Mouse (Mus musculus) midbrain, embryonic 16.5 days (tissue): ENCODE measurements around the gene Gnpda2. TPM values are rescaled to one million over a fixed set of nuclear protein-coding genes. Genes with fewer than 3 reads are reported as not detected.
A peak's percentile ranks its signal among the peaks of the same experiment; 100 is the strongest.

Source experiments
- ATAC-seq: fragments of 200-750 bp; cut with Nextera tagmentation; 2 replicates; pipeline ENCODE4 v1.8.0; 2017; ENCODE audit warnings: moderate TSS enrichment
- H3K27ac ChIP-seq: fragments of 300-500 bp; sonication (generic); 2 replicates; pipeline ENCODE4 v1.5.1; 2014; ENCODE audit warnings: mild to moderate bottlenecking, low read length, mixed read lengths
- H3K27me3 ChIP-seq: fragments of 300-500 bp; sonication (generic); 2 replicates; pipeline ENCODE4 v1.6.1; 2014; ENCODE audit warnings: low read depth, low read length, mixed read lengths; ENCODE audit not compliant: control insufficient read depth, insufficient read depth
- H3K36me3 ChIP-seq: fragments of 300-500 bp; sonication (generic); 2 replicates; pipeline ENCODE4 v1.6.1; 2014; ENCODE audit warnings: mild to moderate bottlenecking, low read length, moderate library complexity, mixed read lengths; ENCODE audit not compliant: control insufficient read depth, insufficient read depth
- H3K4me1 ChIP-seq: fragments of 300-500 bp; sonication (generic); 2 replicates; pipeline ENCODE4 v1.6.1; 2014; ENCODE audit warnings: mild to moderate bottlenecking, low read length, mixed read lengths; ENCODE audit not compliant: control insufficient read depth, insufficient read depth
- H3K4me2 ChIP-seq: fragments of 300-500 bp; sonication (generic); 2 replicates; pipeline ENCODE4 v1.6.1; 2014; ENCODE audit warnings: mild to moderate bottlenecking, low read length, mixed read lengths
- H3K4me3 ChIP-seq: fragments of 300-500 bp; sonication (generic); 2 replicates; pipeline ENCODE4 v1.5.1; 2014; ENCODE audit warnings: low read depth, mild to moderate bottlenecking, low read length, moderate library complexity, mixed read lengths
- H3K9ac ChIP-seq: fragments of 300-500 bp; sonication (generic); 2 replicates; pipeline ENCODE4 v1.6.1; 2014; ENCODE audit warnings: low read depth, low read length, mixed read lengths
- H3K9me3 ChIP-seq: fragments of 300-500 bp; sonication (generic); replicated peaks from 2 replicates; pipeline ENCODE4 v1.6.1; 2014; ENCODE audit warnings: mild to moderate bottlenecking, low read length, mixed read lengths; ENCODE audit not compliant: control insufficient read depth, poor library complexity, severe bottlenecking
- WGBS: fragments of 180-500 bp; shearing (Covaris S2); extraction: QIAGEN DNeasy Blood & Tissue Kit; methylation state at CpG from one replicate; pipeline ENCODE4 v1.1.7; 2014; 5-methylcytosine and 5-hydroxymethylcytosine counted together
- polyA plus RNA-seq: library from polyadenylated mRNA; unstranded; fragments of >200 nt; fragmentation: Nextera tagmentation; extraction: Ambion mirVana; gene quantifications from 2 replicates; pipeline ENCODE4 v1.2.1, GENCODE M21; 2015

Gene Gnpda2
- 27.1 and 32.9 TPM in 2 replicates for polyA plus RNA-seq

DNA sequence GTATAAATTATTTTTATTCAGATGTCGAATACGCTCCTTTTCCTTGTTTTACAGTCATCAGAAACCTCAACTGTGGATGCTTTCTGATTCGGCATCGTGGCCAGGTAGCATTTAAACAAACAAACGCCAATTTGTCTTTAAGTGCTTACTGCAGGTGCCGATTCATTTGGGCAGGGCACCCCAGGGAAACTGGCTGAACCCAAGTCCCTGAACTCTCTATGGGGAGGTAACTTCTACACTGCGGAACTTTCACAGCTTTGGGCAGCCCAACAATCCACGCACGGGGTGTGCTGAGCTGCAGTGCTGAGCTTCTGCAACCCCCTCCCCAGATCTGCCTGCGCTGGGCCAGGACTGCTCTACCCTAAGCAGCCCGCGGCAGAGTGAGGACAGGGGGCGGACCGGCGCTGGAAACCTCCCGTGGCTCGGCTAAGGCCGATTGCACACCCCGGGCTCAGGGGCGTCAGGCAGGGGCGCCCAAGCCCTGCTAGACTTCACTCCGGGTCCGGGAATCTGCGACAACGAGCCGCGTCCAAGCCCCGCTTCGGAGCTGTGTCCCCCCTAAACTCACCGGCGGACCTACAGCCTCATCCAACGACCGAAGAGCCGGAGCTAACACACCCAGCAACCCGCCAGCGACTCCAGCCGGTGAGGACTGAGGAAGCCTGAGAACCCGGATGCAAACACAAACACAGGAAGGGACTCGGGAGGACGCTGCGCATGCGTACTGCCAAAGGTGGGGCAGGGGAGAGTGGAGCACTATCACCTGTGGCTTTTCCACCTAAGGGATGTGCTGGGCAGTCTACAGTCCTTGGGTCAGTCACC, at the start of gene Gnpda2:
Gene Gnpda2, minus strand, starts transcription at position 701 of the 822 bp plus-strand sequence.
- peaks cover 10% of the 10 kb centered on the region for H3K4me1 ChIP-seq
- peak within 1 kb of the TSS; percentile 86 for H3K9ac ChIP-seq
- ATAC-seq = peak; percentile 97
- 0 out of 2 replicates have a peak, but pooled peaks cover 2% of the 10 kb centered on the region for H3K36me3 ChIP-seq
- H3K4me3 ChIP-seq = peak within 1 kb of the TSS; percentile 73
- H3K4me2 ChIP-seq = peak within 1 kb of the TSS; percentile 87
- H3K9me3 ChIP-seq = no peaks in the 10 kb centered on the region
- WGBS = 3% methylated on average over 42 of the region's 42 CpGs
- H3K27ac ChIP-seq = peak within 1 kb of the TSS; percentile 89
- no peaks in the 10 kb centered on the region for H3K27me3 ChIP-seq

GRCm38 (mm10) chr5:69634766-69635165, 42.6 kb upstream of the Gnpda2 start:
- 69% methylated on average over 4 of the region's 4 CpGs for WGBS

GRCm38 (mm10) chr5:69620899-69621298, 28.8 kb upstream of the Gnpda2 start:
- no peaks in the 10 kb centered on the region for H3K4me1 ChIP-seq
- ATAC-seq = no peak
- H3K36me3 ChIP-seq = no peaks in the 10 kb centered on the region
- no peak overlapping the region for H3K9ac ChIP-seq
- 83% methylated on average over 1 of the region's 1 CpGs for WGBS
- no peaks in the 10 kb centered on the region for H3K27me3 ChIP-seq
- no peak overlapping the region for H3K27ac ChIP-seq
- H3K9me3 ChIP-seq = no peaks in the 10 kb centered on the region
- H3K4me2 ChIP-seq = no peak overlapping the region
- no peak overlapping the region for H3K4me3 ChIP-seq

More at GRCm38 (mm10) chr5:69634766-69635165, 42.6 kb upstream of the Gnpda2 start:
- H3K27me3 ChIP-seq = no peaks in the 10 kb centered on the region
- H3K36me3 ChIP-seq = no peaks in the 10 kb centered on the region
- no peak overlapping the region for H3K4me3 ChIP-seq
- H3K4me1 ChIP-seq = no peaks in the 10 kb centered on the region
- H3K9ac ChIP-seq = no peak overlapping the region
- no peaks in the 10 kb centered on the region for H3K9me3 ChIP-seq
- H3K4me2 ChIP-seq = no peak overlapping the region
- no peak for ATAC-seq
- H3K27ac ChIP-seq = no peak overlapping the region

GRCm38 (mm10) chr5:69613209-69613796, 21.2 kb upstream of the Gnpda2 start:
- ATAC-seq = peak; percentile 58; the same call in 1 of the 2 replicates
- Histone ChIP-seq H3K9ac (no peak overlapping the region), H3K4me3 (no peak overlapping the region), H3K27ac (no peak overlapping the region), H3K9me3 (no peaks in the 10 kb centered on the region), H3K4me1 (no peaks in the 10 kb centered on the region), H3K27me3 (no peaks in the 10 kb centered on the region), H3K36me3 (no peaks in the 10 kb centered on the region), H3K4me2 (no peak overlapping the region)
- WGBS = 22% methylated on average over 4 of the region's 4 CpGs

DNA sequence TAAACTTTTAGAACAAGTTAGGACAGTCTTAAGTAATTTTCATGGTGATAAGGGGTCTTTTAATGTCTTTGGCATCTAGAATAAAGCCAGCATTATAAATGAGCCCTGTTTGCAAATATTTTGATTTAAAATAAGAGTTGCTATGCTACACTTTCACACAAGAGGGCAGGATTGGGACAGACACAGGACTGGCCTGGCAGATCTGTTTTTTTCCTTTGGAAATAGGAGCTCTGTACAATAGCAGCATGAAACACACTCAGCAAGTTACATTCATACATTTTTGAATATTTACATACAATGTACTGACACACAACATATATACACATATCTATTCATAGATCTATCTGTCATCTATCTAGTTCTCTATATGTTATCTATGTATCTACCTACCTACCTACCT, 8.9 kb upstream of the Gnpda2 start:
- Histone ChIP-seq H3K4me2 (no peak overlapping the region), H3K4me1 (no peaks in the 10 kb centered on the region), H3K36me3 (no peaks in the 10 kb centered on the region), H3K9me3 (no peaks in the 10 kb centered on the region), H3K27me3 (no peaks in the 10 kb centered on the region), H3K9ac (no peak overlapping the region), H3K4me3 (no peak overlapping the region), H3K27ac (no peak overlapping the region)
- peak; percentile 75; the same call in 1 of the 2 replicates for ATAC-seq

- peak overlapping the region; percentile 95 for H3K4me3 ChIP-seq
- peak overlapping the region; percentile 82 for H3K4me2 ChIP-seq
- H3K27me3 ChIP-seq = no peaks in the 10 kb centered on the region
- peak overlapping the region; percentile 98 for H3K9ac ChIP-seq
- WGBS = 11% methylated on average over 16 of the region's 16 CpGs
- peak; percentile 32 for ATAC-seq
- peak overlapping the region; percentile 96 for H3K27ac ChIP-seq
- H3K36me3 ChIP-seq = no peaks in the 10 kb centered on the region; the same call in 1 of the 2 replicates
- peaks cover 10% of the 10 kb centered on the region for H3K4me1 ChIP-seq
- H3K9me3 ChIP-seq = no peaks in the 10 kb centered on the region
Observed at GRCm38 (mm10) chr5:69557404-69557935, 34.7 kb downstream of the Gnpda2 start.

GRCm38 (mm10) chr5:69556628-69557403, 35.3 kb downstream of the Gnpda2 start, which contains the start of gene Guf1:
Gene Guf1, plus strand, starts transcription at chr5:69556923.
- Histone ChIP-seq H3K9ac (peak within 1 kb of the TSS; percentile 98), H3K9me3 (no peaks in the 10 kb centered on the region), H3K4me2 (peak within 1 kb of the TSS; percentile 82), H3K27ac (peak within 1 kb of the TSS; percentile 96), H3K4me3 (peak within 1 kb of the TSS; percentile 95), H3K27me3 (no peaks in the 10 kb centered on the region), H3K4me1 (peaks cover 10% of the 10 kb centered on the region), H3K36me3 (no peaks in the 10 kb centered on the region; the same call in 1 of the 2 replicates)
- ATAC-seq = peak; percentile 95
- WGBS = under 1% methylated on average over 67 of the region's 72 CpGs

DNA sequence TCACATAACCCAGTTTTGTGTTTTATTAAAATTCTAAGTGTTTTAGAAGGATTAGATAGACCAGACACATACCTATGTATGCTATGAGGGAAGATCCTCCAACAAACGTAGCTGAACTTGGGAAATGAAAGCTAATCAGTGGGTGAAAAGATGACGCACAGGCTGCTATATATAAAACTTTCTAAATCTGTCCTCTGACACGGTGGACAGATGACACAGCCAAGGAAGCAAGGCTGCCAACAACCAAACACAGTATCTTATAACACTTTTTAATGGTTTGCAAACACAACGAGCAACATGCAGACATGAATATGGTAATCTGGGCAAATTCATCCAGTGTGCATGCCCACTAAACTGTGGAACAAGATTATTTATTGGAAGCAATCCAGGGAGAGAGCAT, 49.7 kb downstream of the Gnpda2 start, which contains the start of gene Yipf7:
Gene Yipf7, minus strand, starts transcription at position 160 of the 400 bp plus-strand sequence.
- ATAC-seq = no peak
- Histone ChIP-seq H3K9ac (no peak within 1 kb of the TSS), H3K4me3 (no peak within 1 kb of the TSS), H3K4me2 (no peak within 1 kb of the TSS), H3K4me1 (no peaks in the 10 kb centered on the region), H3K36me3 (no peaks in the 10 kb centered on the region), H3K9me3 (no peaks in the 10 kb centered on the region), H3K27ac (no peak within 1 kb of the TSS), H3K27me3 (no peaks in the 10 kb centered on the region)
- WGBS = 81% methylated on average over 4 of the region's 4 CpGs
